Mouse (Mus musculus) hindbrain, postnatal 0 days (tissue): ENCODE data around the gene Bcl2l1. TPM values are rescaled to one million over a fixed set of nuclear protein-coding genes. Genes with fewer than 3 reads are reported as not detected.

Experiments
- ATAC-seq: fragments of 200-750 bp; cut with Nextera tagmentation; 2 replicates; pipeline ENCODE4 v1.8.0; 2017; ENCODE audit warnings: mild to moderate bottlenecking, moderate TSS enrichment, moderate library complexity
- DNase-seq: peaks from one replicate; pipeline ENCODE4 v3.0.0-alpha.2; 2015; ENCODE audit warnings: low spot score
- H3K27ac ChIP-seq: fragments of 300-500 bp; sonication (generic); 2 replicates; pipeline ENCODE4 v1.5.1; 2014; ENCODE audit warnings: mild to moderate bottlenecking
- H3K27me3 ChIP-seq: fragments of 300-500 bp; sonication (generic); 2 replicates; pipeline ENCODE4 v1.6.1; 2014; ENCODE audit warnings: low read length, mixed read lengths; ENCODE audit not compliant: insufficient read depth
- H3K36me3 ChIP-seq: fragments of 300-500 bp; sonication (generic); 2 replicates; pipeline ENCODE4 v1.6.1; 2014; ENCODE audit warnings: low read length, mixed read lengths; ENCODE audit not compliant: insufficient read depth
- H3K4me1 ChIP-seq: fragments of 300-500 bp; sonication (generic); 2 replicates; pipeline ENCODE4 v1.6.1; 2014; ENCODE audit warnings: antibody characterized with exemption, low read length, mixed read lengths; ENCODE audit not compliant: insufficient read depth
- H3K4me2 ChIP-seq: fragments of 300-500 bp; sonication (generic); 2 replicates; pipeline ENCODE4 v1.6.1; 2014; ENCODE audit warnings: low read depth, mild to moderate bottlenecking, low read length, moderate library complexity, mixed read lengths
- H3K4me3 ChIP-seq: fragments of 300-500 bp; sonication (generic); 2 replicates; pipeline ENCODE4 v1.5.1; 2014; ENCODE audit warnings: low read length
- H3K9ac ChIP-seq: fragments of 300-500 bp; sonication (generic); replicated peaks from 2 replicates; pipeline ENCODE4 v1.6.1; 2014; ENCODE audit warnings: mild to moderate bottlenecking, low read length, moderate library complexity, mixed read lengths
- H3K9me3 ChIP-seq: fragments of 300-500 bp; sonication (generic); 2 replicates; pipeline ENCODE4 v1.6.1; 2016; ENCODE audit warnings: low read length, mixed read lengths
- CTCF ChIP-seq: IDR thresholded peaks from 2 replicates; pipeline ENCODE4 v1.5.1; 2016; ENCODE audit warnings: antibody characterized with exemption, control low read depth, low read depth
- WGBS: fragments of 180-500 bp; shearing (Covaris S2); extraction: QIAGEN DNeasy Blood & Tissue Kit; methylation state at CpG from one replicate; pipeline ENCODE4 v1.1.7; 2014; 5-methylcytosine and 5-hydroxymethylcytosine counted together
- polyA plus RNA-seq: library from polyadenylated mRNA; unstranded; fragments of >200 nt; fragmentation: Nextera tagmentation; extraction: Ambion mirVana; gene quantifications from 2 replicates; pipeline ENCODE4 v1.2.1, GENCODE M21; 2015
- total RNA-seq: library from RNA; depleted of rRNA; stranded (reverse); fragments of >200 nt; gene quantifications from 2 replicates; pipeline ENCODE4 v1.2.3, GENCODE M21; 2014

Gene Bcl2l1
- total and polyA plus RNA-seq, 2 experiments from 2014 or later: 123 to 130 TPM

DNA sequence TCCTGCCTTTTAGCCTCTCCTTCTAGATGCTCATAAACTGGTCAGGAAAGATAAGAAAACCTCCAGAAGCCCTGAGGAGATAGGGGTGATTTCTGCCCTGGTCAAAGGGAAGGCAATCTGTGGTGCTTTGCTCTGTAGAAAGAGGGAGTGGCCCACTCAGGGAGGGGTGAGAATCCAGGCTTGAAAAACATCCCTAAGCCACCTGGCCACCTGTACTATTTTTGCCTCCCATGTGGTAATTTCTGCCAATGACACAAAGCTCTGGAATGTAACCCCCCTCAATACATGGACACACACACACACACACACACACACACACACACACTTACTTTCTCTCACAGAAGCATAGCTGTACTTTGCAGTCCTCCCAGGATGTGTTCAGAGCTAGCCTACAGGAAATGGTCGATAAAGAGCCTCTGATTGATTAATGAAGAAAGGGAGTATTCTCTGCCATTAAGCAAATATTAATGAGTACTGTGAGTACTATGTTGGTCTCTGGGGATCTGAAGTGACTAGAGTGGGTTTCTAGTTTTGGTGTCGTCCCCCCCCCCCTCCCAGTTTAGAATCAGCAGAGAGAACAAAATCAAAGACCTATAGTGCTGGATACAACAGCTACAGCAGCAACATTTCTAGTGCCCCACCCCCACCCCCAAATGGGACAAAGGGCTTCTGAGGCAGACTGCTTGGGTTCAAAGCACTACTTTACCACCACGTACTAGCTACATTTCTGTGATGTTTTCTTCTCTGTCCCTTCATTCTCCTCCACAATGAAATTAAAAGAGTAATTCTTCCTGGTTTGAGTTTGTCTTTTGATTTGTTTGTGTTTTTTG, 20.0 kb downstream of the Bcl2l1 start:
- Histone ChIP-seq H3K9me3 (no peaks in the 10 kb centered on the region), H3K36me3 (no peaks in the 10 kb centered on the region), H3K4me1 (peaks cover 3% of the 10 kb centered on the region; the same call in 1 of the 2 replicates), H3K4me2 (no peak overlapping the region), H3K9ac (no peak overlapping the region), H3K27me3 (no peaks in the 10 kb centered on the region), H3K27ac (no peak overlapping the region), H3K4me3 (no peak overlapping the region)
- no peak for DNase-seq
- no peak for TF ChIP-seq CTCF
- no peak for ATAC-seq
- 53% methylated on average over 3 of the region's 3 CpGs for WGBS

DNA sequence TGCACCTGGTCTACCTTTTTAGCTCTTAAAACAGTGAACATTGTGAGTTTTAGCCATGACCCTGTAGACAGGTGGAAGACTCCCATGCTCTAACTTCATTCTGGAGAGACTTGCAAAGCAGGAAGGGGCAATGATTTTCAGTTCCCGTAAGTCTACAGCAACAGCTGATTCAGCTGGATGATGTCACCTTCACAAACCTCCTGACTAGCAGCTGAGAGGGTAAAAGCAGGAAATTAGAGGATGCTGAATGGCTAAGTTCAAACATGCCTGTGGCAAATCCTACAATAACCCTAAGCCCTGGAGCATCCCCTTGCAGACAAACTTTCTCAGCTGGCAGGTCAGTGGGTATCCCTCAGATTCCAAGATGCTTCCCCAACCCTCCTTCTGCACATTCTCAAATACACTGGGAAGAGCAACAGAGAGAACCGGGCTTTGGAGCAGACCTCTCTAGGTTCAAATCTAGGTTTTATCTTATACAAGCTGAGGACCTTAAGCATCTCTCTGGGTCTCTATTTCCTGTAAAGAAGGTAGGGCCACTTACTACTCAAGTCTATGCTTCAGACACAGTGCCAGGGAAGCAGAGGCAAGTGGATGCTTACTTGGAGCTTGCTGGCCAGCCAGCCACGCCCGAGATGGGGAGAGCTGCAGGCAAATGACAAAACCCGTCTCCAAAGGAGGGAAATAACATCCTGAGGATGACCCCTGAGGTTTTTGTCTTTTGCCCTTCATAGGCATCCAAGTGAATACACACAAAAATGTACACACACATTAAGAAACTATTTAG, 21.2 kb downstream of the Bcl2l1 start:
- no peak overlapping the region for H3K4me3 ChIP-seq
- DNase-seq (no peak), ATAC-seq (no peak)
- H3K9me3 ChIP-seq: no peaks in the 10 kb centered on the region
- no peaks in the 10 kb centered on the region for H3K36me3 ChIP-seq
- no peak overlapping the region for H3K9ac ChIP-seq
- H3K27ac ChIP-seq: no peak overlapping the region
- no peak overlapping the region for H3K4me2 ChIP-seq
- TF ChIP-seq CTCF: no peak
- H3K4me1 ChIP-seq: no peaks in the 10 kb centered on the region
- no peaks in the 10 kb centered on the region for H3K27me3 ChIP-seq
- WGBS: 86% methylated on average over 5 of the region's 5 CpGs

DNA sequence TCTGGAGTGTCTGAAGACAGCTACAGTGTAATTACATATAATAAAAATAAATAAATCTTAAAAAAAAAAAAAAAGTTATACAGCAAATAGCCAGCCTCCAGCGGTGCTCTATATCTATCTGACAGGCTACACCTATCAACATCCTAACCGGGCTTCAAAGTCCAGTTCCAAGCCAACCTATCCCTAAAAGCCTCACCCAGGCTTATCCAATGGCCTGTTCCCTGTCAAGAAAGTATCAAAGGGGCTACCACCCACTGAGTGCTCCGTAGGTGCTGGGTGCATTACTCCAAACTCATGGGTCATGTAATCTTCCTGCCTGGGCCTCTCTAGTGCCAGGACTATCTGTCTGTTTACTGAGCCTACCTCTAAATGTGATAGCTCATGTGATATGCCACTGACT, 23.4 kb downstream of the Bcl2l1 start:
- no peaks in the 10 kb centered on the region for H3K9me3 ChIP-seq
- whole genome bisulfite sequencing: 89% methylated on average over 3 of the region's 3 CpGs
- H3K4me1 ChIP-seq: 0 out of 2 replicates have a peak, but pooled peaks cover 8% of the 10 kb centered on the region
- no peak overlapping the region for H3K27ac ChIP-seq
- no peaks in the 10 kb centered on the region for H3K27me3 ChIP-seq
- no peaks in the 10 kb centered on the region for H3K36me3 ChIP-seq
- no peak for TF ChIP-seq CTCF
- DNase-seq: no peak
- H3K4me3 ChIP-seq: no peak overlapping the region
- no peak for ATAC-seq
- no peak overlapping the region for H3K9ac ChIP-seq
- H3K4me2 ChIP-seq: no peak overlapping the region

DNA sequence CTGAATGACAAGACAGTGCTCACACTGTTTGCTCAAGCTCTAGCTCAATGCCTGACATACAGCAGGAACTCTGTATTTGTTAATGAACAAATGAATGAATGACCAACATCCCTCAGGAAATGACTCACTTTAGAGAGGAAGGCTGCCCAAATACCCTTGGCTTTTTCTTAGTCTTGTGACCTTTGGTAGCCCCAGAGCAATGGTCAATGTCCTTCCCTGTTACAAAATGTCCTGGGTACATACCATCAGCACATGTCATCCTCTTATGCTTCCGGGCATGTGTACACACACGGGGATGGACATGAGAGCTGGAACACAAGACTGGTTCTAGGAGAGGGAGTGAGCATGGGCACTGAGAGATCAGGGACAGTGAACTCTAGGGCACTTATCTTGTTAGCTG, 25.5 kb downstream of the Bcl2l1 start:
- H3K27ac ChIP-seq: no peak overlapping the region
- WGBS: 87% methylated on average over 2 of the region's 2 CpGs
- H3K9me3 ChIP-seq: no peaks in the 10 kb centered on the region
- DNase-seq (no peak), ATAC-seq (no peak)
- H3K9ac ChIP-seq: no peak overlapping the region
- no peaks in the 10 kb centered on the region for H3K36me3 ChIP-seq
- H3K4me3 ChIP-seq: no peak overlapping the region
- no peaks in the 10 kb centered on the region for H3K27me3 ChIP-seq
- no peak for TF ChIP-seq CTCF
- no peak overlapping the region for H3K4me2 ChIP-seq
- H3K4me1 ChIP-seq: 0 out of 2 replicates have a peak, but pooled peaks cover 8% of the 10 kb centered on the region

DNA sequence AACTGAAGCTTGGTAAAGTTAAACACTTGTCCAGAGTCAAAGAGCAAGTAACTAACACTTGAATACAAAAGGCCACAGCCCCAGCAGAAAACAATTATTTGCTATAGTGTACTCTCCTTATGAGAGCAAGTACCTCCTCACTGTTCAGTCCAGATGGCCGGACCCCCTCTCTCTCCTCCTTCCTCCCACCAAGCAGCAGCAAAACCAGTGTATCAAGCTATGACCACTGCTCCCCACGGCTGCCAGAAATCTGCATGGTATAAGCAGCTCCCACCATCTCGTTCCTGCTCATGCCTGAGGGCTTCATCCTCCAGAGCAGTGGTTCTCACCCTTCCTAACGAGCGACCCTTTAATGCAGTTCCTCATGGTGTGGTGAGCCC, 26.4 kb downstream of the Bcl2l1 start:
- Histone ChIP-seq H3K9me3 (no peaks in the 10 kb centered on the region), H3K9ac (no peak overlapping the region), H3K27ac (peak overlapping the region; percentile 52; the same call in 1 of the 2 replicates), H3K4me3 (no peak overlapping the region), H3K36me3 (no peaks in the 10 kb centered on the region), H3K4me1 (0 out of 2 replicates have a peak, but pooled peaks cover 8% of the 10 kb centered on the region), H3K4me2 (no peak overlapping the region), H3K27me3 (no peaks in the 10 kb centered on the region)
- DNase-seq (no peak), ATAC-seq (0 out of 2 replicates have a peak, but pooled peaks have one; percentile 11)
- no peak for TF ChIP-seq CTCF
- WGBS: 45% methylated on average over 5 of the region's 5 CpGs

DNA sequence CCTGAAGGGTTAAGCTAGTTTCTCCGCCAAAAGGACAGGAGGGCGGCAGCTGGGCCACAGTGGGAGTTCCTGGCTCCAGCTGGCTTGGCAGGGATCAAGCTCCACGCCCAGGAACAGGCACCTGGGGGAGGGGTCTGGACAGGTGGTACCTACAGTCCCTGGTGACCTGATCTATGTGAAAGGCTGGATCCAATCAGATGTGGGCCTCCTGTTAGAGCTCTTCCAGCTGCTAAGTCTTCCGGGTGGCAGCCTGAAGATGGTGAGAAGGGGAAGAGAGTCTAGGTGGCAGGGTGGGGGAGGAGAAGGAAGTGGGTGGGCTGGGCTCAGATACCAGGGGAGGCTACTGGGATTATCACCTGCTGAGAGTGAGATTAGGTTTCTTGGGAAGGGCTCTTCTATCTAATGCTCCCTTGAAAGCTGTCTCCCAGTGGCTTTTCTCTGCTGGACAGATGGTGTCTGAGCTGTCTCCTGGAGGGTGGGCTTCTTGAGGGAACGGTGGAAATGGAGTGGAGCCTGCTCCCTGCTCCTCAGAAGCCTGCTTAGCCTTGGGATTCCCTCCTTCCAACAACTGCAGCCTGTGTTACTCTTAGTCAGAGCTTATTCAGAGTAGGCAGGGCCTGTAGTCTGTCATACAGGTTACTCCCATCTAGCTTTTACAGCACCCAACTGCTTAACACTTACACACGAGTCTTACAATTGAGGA, 27.0 kb downstream of the Bcl2l1 start:
- H3K27me3 ChIP-seq: no peaks in the 10 kb centered on the region
- no peaks in the 10 kb centered on the region for H3K9me3 ChIP-seq
- no peak for TF ChIP-seq CTCF
- H3K9ac ChIP-seq: no peak overlapping the region
- 0 out of 2 replicates have a peak, but pooled peaks cover 8% of the 10 kb centered on the region for H3K4me1 ChIP-seq
- no peaks in the 10 kb centered on the region for H3K36me3 ChIP-seq
- no peak overlapping the region for H3K4me2 ChIP-seq
- WGBS: 14% methylated on average over 6 of the region's 6 CpGs
- H3K27ac ChIP-seq: peak overlapping the region; percentile 52
- DNase-seq (peak; percentile 53), ATAC-seq (peak; percentile 76)
- H3K4me3 ChIP-seq: no peak overlapping the region
